Mouse (Mus musculus) kidney, adult 2 months (tissue): ENCODE measurements at regions not wholly inside any gene's neighbourhood (a gene's known extent, or its start where the extent isn't known, plus 50 kb on each side); places are given as distances from the start of the nearest gene placed in this dataset.

ENCODE experiments used
- CTCF ChIP-seq: fragments of 200-500 bp; conservative IDR thresholded peaks from 2 replicates; pipeline ENCODE4 v1.5.1; 2011; ENCODE audit warnings: low read depth, mild to moderate bottlenecking, control low read depth, low read length, moderate library complexity, mixed read lengths; ENCODE audit not compliant: insufficient read depth, insufficient read length
- POLR2A ChIP-seq: fragments of 200-500 bp; IDR thresholded peaks from one replicate; pipeline ENCODE4 v1.6.1; 2011; ENCODE audit warnings: low read depth, low read length, control low read depth

DNA sequence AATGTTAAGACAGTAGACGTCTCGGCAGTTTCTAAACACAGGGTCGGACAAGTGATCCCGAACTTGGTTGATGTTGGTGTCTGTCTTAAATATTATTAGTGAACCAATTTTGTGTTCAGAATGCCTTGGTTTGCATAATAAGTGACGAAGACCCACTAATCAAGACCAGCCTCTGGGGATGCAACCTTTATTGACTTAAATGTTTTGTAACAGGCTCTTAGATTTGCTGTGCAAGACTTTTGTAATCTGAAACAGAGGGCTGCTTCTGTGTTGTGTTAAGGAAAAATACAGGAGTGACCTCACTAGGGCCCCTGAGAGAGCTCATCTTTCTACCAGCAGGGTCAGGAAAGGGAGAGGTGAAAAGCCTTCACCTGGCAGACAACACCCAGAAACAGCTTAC, 119.5 kb downstream of the Slc38a4 start:
- TF ChIP-seq CTCF (no peak), POLR2A (no peak)
